Mouse (Mus musculus): ENCODE data around the gene Tnfsf13.

- TF ChIP-seq POLR2A (IDR thresholded peaks at IDR 0.05; ENCODE audit: borderline replicate concordance, extremely low read depth, insufficient read depth, insufficient read length, poor library complexity, severe bottlenecking) (no peak), CTCF (IDR thresholded peaks at IDR 0.05; ENCODE audit: borderline replicate concordance, extremely low read depth, insufficient read depth, insufficient read length) (no peak)
These were observed 24.9 kb upstream of the Tnfsf13 start for GRCm38 (mm10) chr11:69710470-69710869.
